Mouse (Mus musculus): ENCODE results near the gene Ampd2. TPM values are rescaled to one million over a fixed set of nuclear protein-coding genes. Genes with fewer than 3 reads are reported as not detected.

The Ampd2 gene
- polyA plus RNA-seq, 1 experiment from 2014 or later: 63.8 TPM

- Histone ChIP-seq H3K27me3 (ENCODE audit: low read depth, poor library complexity, severe bottlenecking) (peaks cover 3% of the 10 kb centered on the region; the same call in 1 of the 2 replicates), H3K36me3 (peaks cover 35% of the 10 kb centered on the region), H3K4me3 (peak overlapping the region; percentile 23; the same call in 1 of the 2 replicates), H3K27ac (replicated peaks) (peak overlapping the region; percentile 71), H3K9me3 (replicated peaks) (no peaks in the 10 kb centered on the region), H3K4me1 (peaks cover 63% of the 10 kb centered on the region)
- peak; percentile 29 for DNase-seq (ENCODE audit: low spot score)
- WGBS: 71% methylated on average over 1 of the region's 1 CpGs
Observed at GRCm38 (mm10) chr3:108082251-108082875, 4.1 kb downstream of the Ampd2 start.

GRCm38 (mm10) chr3:108081681-108082080 lies 4.8 kb downstream of the Ampd2 start:
- no peaks in the 10 kb centered on the region for H3K9me3 ChIP-seq (replicated peaks)
- peak overlapping the region; percentile 23; the same call in 1 of the 2 replicates for H3K4me3 ChIP-seq
- WGBS: 61% methylated on average over 4 of the region's 4 CpGs
- no peaks in the 10 kb centered on the region for H3K27me3 ChIP-seq (ENCODE audit: low read depth, poor library complexity, severe bottlenecking)
- H3K27ac ChIP-seq (replicated peaks): peak overlapping the region; percentile 71
- DNase-seq (ENCODE audit: low spot score): no peak
- H3K4me1 ChIP-seq: peaks cover 56% of the 10 kb centered on the region
- H3K36me3 ChIP-seq: peaks cover 42% of the 10 kb centered on the region

GRCm38 (mm10) chr3:108076836-108077235 lies 9.6 kb downstream of the Ampd2 start:
- H3K27me3 ChIP-seq (ENCODE audit: low read depth, poor library complexity, severe bottlenecking): no peaks in the 10 kb centered on the region
- peaks cover 13% of the 10 kb centered on the region for H3K4me1 ChIP-seq
- H3K27ac ChIP-seq (replicated peaks): no peak overlapping the region
- no peak for DNase-seq (ENCODE audit: low spot score)
- 92% methylated on average over 9 of the region's 9 CpGs for WGBS
- H3K4me3 ChIP-seq: no peak overlapping the region
- no peaks in the 10 kb centered on the region for H3K9me3 ChIP-seq (replicated peaks)
- peaks cover 83% of the 10 kb centered on the region for H3K36me3 ChIP-seq

GRCm38 (mm10) chr3:108072983-108073569 lies 13.4 kb downstream of the Ampd2 start:
- 80% methylated on average over 10 of the region's 10 CpGs for WGBS
- Histone ChIP-seq H3K27ac (replicated peaks) (no peak overlapping the region), H3K9me3 (replicated peaks) (no peaks in the 10 kb centered on the region), H3K27me3 (ENCODE audit: low read depth, poor library complexity, severe bottlenecking) (no peaks in the 10 kb centered on the region), H3K36me3 (peaks cover 56% of the 10 kb centered on the region), H3K4me3 (no peak overlapping the region), H3K4me1 (peaks cover 5% of the 10 kb centered on the region; the same call in 1 of the 2 replicates)
- no peak for DNase-seq (ENCODE audit: low spot score)

- Histone ChIP-seq H3K4me3 (no peak overlapping the region), H3K4me1 (peaks cover 5% of the 10 kb centered on the region; the same call in 1 of the 2 replicates), H3K27ac (replicated peaks) (no peak overlapping the region), H3K27me3 (ENCODE audit: low read depth, poor library complexity, severe bottlenecking) (no peaks in the 10 kb centered on the region), H3K9me3 (replicated peaks) (no peaks in the 10 kb centered on the region), H3K36me3 (peaks cover 31% of the 10 kb centered on the region)
- 69% methylated on average over 10 of the region's 10 CpGs for WGBS
- peak; percentile 51 for DNase-seq (ENCODE audit: low spot score)
Observed at GRCm38 (mm10) chr3:108070295-108071293, 15.9 kb downstream of the Ampd2 start.

GRCm38 (mm10) chr3:108069231-108069870 lies 17.1 kb downstream of the Ampd2 start:
- H3K4me3 ChIP-seq: no peak overlapping the region
- H3K9me3 ChIP-seq (replicated peaks): no peaks in the 10 kb centered on the region
- no peak overlapping the region for H3K27ac ChIP-seq (replicated peaks)
- peaks cover 5% of the 10 kb centered on the region; the same call in 1 of the 2 replicates for H3K4me1 ChIP-seq
- no peaks in the 10 kb centered on the region for H3K27me3 ChIP-seq (ENCODE audit: low read depth, poor library complexity, severe bottlenecking)
- WGBS: 81% methylated on average over 13 of the region's 13 CpGs
- H3K36me3 ChIP-seq: peaks cover 18% of the 10 kb centered on the region
- no peak for DNase-seq (ENCODE audit: low spot score)

- no peaks in the 10 kb centered on the region for H3K9me3 ChIP-seq (replicated peaks)
- H3K27me3 ChIP-seq (ENCODE audit: low read depth, poor library complexity, severe bottlenecking): no peaks in the 10 kb centered on the region
- 43% methylated on average over 1 of the region's 1 CpGs for WGBS
- no peak for DNase-seq (ENCODE audit: low spot score)
- H3K36me3 ChIP-seq: peaks cover 13% of the 10 kb centered on the region
- no peak overlapping the region for H3K27ac ChIP-seq (replicated peaks)
- H3K4me3 ChIP-seq: no peak overlapping the region
- peaks cover 5% of the 10 kb centered on the region; the same call in 1 of the 2 replicates for H3K4me1 ChIP-seq
Observed at GRCm38 (mm10) chr3:108068826-108069225, 17.6 kb downstream of the Ampd2 start.

GRCm38 (mm10) chr3:108067370-108067934 lies 19.0 kb downstream of the Ampd2 start:
- H3K27ac ChIP-seq (replicated peaks): no peak overlapping the region
- 81% methylated on average over 6 of the region's 6 CpGs for WGBS
- H3K9me3 ChIP-seq (replicated peaks): no peaks in the 10 kb centered on the region
- no peaks in the 10 kb centered on the region for H3K27me3 ChIP-seq (ENCODE audit: low read depth, poor library complexity, severe bottlenecking)
- DNase-seq (ENCODE audit: low spot score): no peak
- no peaks in the 10 kb centered on the region for H3K36me3 ChIP-seq
- no peak overlapping the region for H3K4me3 ChIP-seq
- H3K4me1 ChIP-seq: no peaks in the 10 kb centered on the region

GRCm38 (mm10) chr3:108065551-108065950 lies 20.9 kb downstream of the Ampd2 start:
- 87% methylated on average over 9 of the region's 9 CpGs for WGBS
- Histone ChIP-seq H3K27me3 (ENCODE audit: low read depth, poor library complexity, severe bottlenecking) (no peaks in the 10 kb centered on the region), H3K9me3 (replicated peaks) (no peaks in the 10 kb centered on the region), H3K27ac (replicated peaks) (no peak overlapping the region), H3K4me3 (no peak overlapping the region), H3K36me3 (no peaks in the 10 kb centered on the region), H3K4me1 (0 out of 2 replicates have a peak, but pooled peaks cover 3% of the 10 kb centered on the region)
- DNase-seq (ENCODE audit: low spot score): no peak

GRCm38 (mm10) chr3:108064672-108065071 lies 21.8 kb downstream of the Ampd2 start:
- Histone ChIP-seq H3K27ac (replicated peaks) (0 out of 2 replicates have a peak overlapping the region, but pooled peaks have one; percentile 1), H3K27me3 (ENCODE audit: low read depth, poor library complexity, severe bottlenecking) (no peaks in the 10 kb centered on the region), H3K9me3 (replicated peaks) (no peaks in the 10 kb centered on the region), H3K36me3 (no peaks in the 10 kb centered on the region), H3K4me1 (0 out of 2 replicates have a peak, but pooled peaks cover 3% of the 10 kb centered on the region), H3K4me3 (no peak overlapping the region)
- no peak for DNase-seq (ENCODE audit: low spot score)
- 80% methylated on average over 4 of the region's 4 CpGs for WGBS

- H3K27me3 ChIP-seq (ENCODE audit: low read depth, poor library complexity, severe bottlenecking): no peaks in the 10 kb centered on the region
- DNase-seq (ENCODE audit: low spot score): no peak
- no peak overlapping the region for H3K4me3 ChIP-seq
- WGBS: 85% methylated on average over 8 of the region's 8 CpGs
- H3K4me1 ChIP-seq: 0 out of 2 replicates have a peak, but pooled peaks cover 3% of the 10 kb centered on the region
- H3K36me3 ChIP-seq: no peaks in the 10 kb centered on the region
- no peak overlapping the region for H3K27ac ChIP-seq (replicated peaks)
- H3K9me3 ChIP-seq (replicated peaks): no peaks in the 10 kb centered on the region
Observed at GRCm38 (mm10) chr3:108062648-108063047, 23.8 kb downstream of the Ampd2 start.

- DNase-seq (ENCODE audit: low spot score): peak; percentile 45
- H3K27ac ChIP-seq (replicated peaks): no peak overlapping the region
- H3K36me3 ChIP-seq: no peaks in the 10 kb centered on the region
- 0 out of 2 replicates have a peak, but pooled peaks cover 3% of the 10 kb centered on the region for H3K4me1 ChIP-seq
- H3K9me3 ChIP-seq (replicated peaks): no peaks in the 10 kb centered on the region
- H3K4me3 ChIP-seq: no peak overlapping the region
- no peaks in the 10 kb centered on the region for H3K27me3 ChIP-seq (ENCODE audit: low read depth, poor library complexity, severe bottlenecking)
- 31% methylated on average over 7 of the region's 7 CpGs for WGBS
Observed at GRCm38 (mm10) chr3:108061420-108061819, 25.0 kb downstream of the Ampd2 start.

Measured in midbrain, embryonic 10.5 days (tissue).